Mouse (Mus musculus) E14TG2a.4 (cell line): Measurements from ENCODE around the gene Gm19684.
"Not testable (repeated sequence)": the region's sequence is repeated elsewhere in the genome, so short reads cannot be mapped to it uniquely, and the experiment has no call there.

ENCODE experiments used
- CTCF ChIP-seq: conservative IDR thresholded peaks from 2 replicates; pipeline ENCODE4 v1.5.1; 2014; ENCODE audit warnings: low read length
- POU5F1 ChIP-seq: IDR thresholded peaks from 2 replicates; pipeline ENCODE4 v1.6.1; 2014; ENCODE audit warnings: low read length, borderline replicate concordance

DNA sequence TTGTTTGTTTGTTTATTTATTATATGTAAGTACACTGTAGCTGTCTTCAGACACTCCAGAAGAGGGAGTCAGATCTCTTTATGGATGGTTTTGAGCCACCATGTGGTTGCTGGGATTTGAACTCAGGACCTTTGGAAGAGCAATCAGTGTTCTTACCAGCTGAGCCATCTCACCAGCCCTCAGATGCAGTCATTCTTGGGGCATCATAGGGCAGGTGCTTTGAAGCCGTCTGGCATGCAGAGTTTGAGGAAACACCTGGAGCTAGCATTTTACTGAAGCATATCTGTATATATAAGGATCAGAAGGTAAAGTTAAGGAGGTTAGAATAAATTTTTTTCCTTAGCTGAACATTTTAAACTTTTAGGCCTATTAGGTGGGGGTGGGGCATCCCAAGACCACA lies 35.5 kb upstream of the Gm19684 start:
- TF ChIP-seq CTCF, POU5F1: not testable (repeated sequence)
